Comparison of ENCODE assay signal across 28 mouse cellular contexts in the genomic region with DNA sequence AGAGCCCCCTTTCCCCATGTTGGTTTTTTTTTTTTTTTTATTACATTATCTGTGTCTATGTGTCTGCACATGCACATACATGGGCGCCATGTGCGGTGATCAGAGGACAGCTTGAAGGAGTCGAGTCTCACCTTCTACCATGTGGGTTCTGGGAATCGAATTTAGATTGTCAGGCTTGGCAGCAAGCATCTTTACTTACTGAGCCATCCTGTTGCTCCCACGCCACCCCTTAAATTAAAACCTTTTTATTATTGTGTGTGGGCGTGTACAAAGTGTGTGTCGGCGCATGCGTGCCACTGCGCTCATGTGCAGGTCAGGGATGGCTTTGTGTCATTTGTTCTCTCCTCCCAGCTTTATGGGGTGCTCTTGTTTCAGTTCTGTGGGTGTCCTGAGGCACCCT. TPM values are rescaled to one million over a fixed set of nuclear protein-coding genes. Genes with fewer than 3 reads are reported as not detected.
A peak's percentile ranks its signal among the peaks of the same experiment; 100 is the strongest.
DNase-seq lines count a peak whose midpoint lies in the region; ATAC-seq lines count a peak whose summit lies in the region.
"Had no signal": no experiment of that assay in that cellular context is flagged by ENCODE, and none has a peak within 500 bp of the region (broad histone marks: within the 10 kb centered on the region; RNA-seq: fewer than 3 reads in every experiment).

No protein-coding gene starts in this region.

- ATAC-seq in forebrain, embryonic 11.5 days (replicated peaks; ENCODE audit: low FRiP score), result no peak
- ATAC-seq in forebrain, embryonic 14.5 days, result no peak
- ATAC-seq: CD4-positive, CD25-positive, alpha-beta regulatory T cell, adult 4 months; forebrain, embryonic 16.5 days; hindbrain, embryonic 16.5 days; inflammation-experienced regulatory T-cells, adult 6 months had no signal

- WGBS in forebrain, embryonic 11.5 days, result 94% methylated on average over 10 of the region's 10 CpGs
- WGBS in forebrain, embryonic 14.5 days, result 94% methylated on average over 10 of the region's 10 CpGs
- WGBS in heart, embryonic 10.5 days, result 93% methylated on average over 10 of the region's 10 CpGs

- H3K9ac ChIP-seq in forebrain, embryonic 11.5 days (ENCODE audit: low read length), result no peak overlapping the region
- H3K9ac ChIP-seq in forebrain, embryonic 14.5 days (ENCODE audit: low read length), result no peak overlapping the region
- H3K9ac ChIP-seq: embryonic facial prominence, embryonic 15.5 days; heart, embryonic 13.5 days; hindbrain, embryonic 12.5 days had no signal

- DNase-seq in forebrain, embryonic 11.5 days (ENCODE audit: low spot score), result peak; percentile 11
- no peak for DNase-seq in forebrain, embryonic 14.5 days (ENCODE audit: low spot score)
- DNase-seq in heart, embryonic 10.5 days (ENCODE audit: low spot score), result peak; percentile 36
- DNase-seq in heart, postnatal 14 days, result no peak
- DNase-seq in layer of hippocampus, adult 9-11 months, result peak; percentile 84
- DNase-seq in layer of hippocampus, postnatal 36 days, result no peak
- peak; percentile 69 for DNase-seq in brain, adult 2 months (ENCODE audit: low read depth, low spot score)
- DNase-seq: adrenal gland, adult 8-10 months; adrenal gland, postnatal 36 days; B cell, adult 2 months; cerebellum, adult 11 months; cerebellum, adult 8-10 months; cerebellum, postnatal 14 days; embryo, embryonic 11 days; gastrocnemius, postnatal 25 days; heart, postnatal 4 days had no signal

- H3K36me3 ChIP-seq in forebrain, embryonic 11.5 days (ENCODE audit: control insufficient read depth, insufficient read depth, low read length), result peaks cover 5% of the 10 kb centered on the region; the same call in 1 of the 2 replicates
- peaks cover 70% of the 10 kb centered on the region for H3K36me3 ChIP-seq in forebrain, embryonic 14.5 days (ENCODE audit: control insufficient read depth, insufficient read depth, low read length)
- peaks cover 86% of the 10 kb centered on the region for H3K36me3 ChIP-seq in heart, embryonic 10.5 days

- H3K9me3 ChIP-seq in forebrain, embryonic 11.5 days (ENCODE audit: control insufficient read depth, low read length), result no peaks in the 10 kb centered on the region
- no peaks in the 10 kb centered on the region for H3K9me3 ChIP-seq in forebrain, embryonic 14.5 days (replicated peaks; ENCODE audit: control insufficient read depth, low read length)
- no peaks in the 10 kb centered on the region for H3K9me3 ChIP-seq in heart, embryonic 10.5 days
- H3K9me3 ChIP-seq: embryonic facial prominence, embryonic 15.5 days; forebrain, embryonic 10.5 days; G1E; heart, embryonic 13.5 days; hindbrain, embryonic 12.5 days had no signal

- H3K27me3 ChIP-seq in forebrain, embryonic 11.5 days (ENCODE audit: control insufficient read depth, insufficient read depth, low read length), result no peaks in the 10 kb centered on the region
- H3K27me3 ChIP-seq in forebrain, embryonic 14.5 days (replicated peaks; ENCODE audit: control insufficient read depth, insufficient read depth, low read length), result no peaks in the 10 kb centered on the region
- no peaks in the 10 kb centered on the region for H3K27me3 ChIP-seq in heart, embryonic 10.5 days (ENCODE audit: insufficient read depth, poor library complexity, severe bottlenecking)
- H3K27me3 ChIP-seq: embryonic facial prominence, embryonic 15.5 days; heart, embryonic 13.5 days; hindbrain, embryonic 12.5 days had no signal

- H3K4me3 ChIP-seq in forebrain, embryonic 11.5 days (ENCODE audit: low read depth, low read length), result no peak overlapping the region
- H3K4me3 ChIP-seq in forebrain, embryonic 14.5 days (ENCODE audit: low read depth, low read length), result no peak overlapping the region
- no peak overlapping the region for H3K4me3 ChIP-seq in heart, embryonic 10.5 days
- H3K4me3 ChIP-seq: embryonic facial prominence, embryonic 15.5 days; erythroblast, embryonic 14.5 days; forebrain, embryonic 10.5 days; heart, embryonic 13.5 days; hindbrain, embryonic 12.5 days had no signal

- intact Hi-C loops in heart, postnatal 14 days (cut with DNase I), result no loop called here

- H3K27ac ChIP-seq in forebrain, embryonic 11.5 days (ENCODE audit: low read depth, low read length), result no peak overlapping the region
- H3K27ac ChIP-seq in forebrain, embryonic 14.5 days (ENCODE audit: low read depth, low read length), result no peak overlapping the region
- H3K27ac ChIP-seq in heart, embryonic 10.5 days, result no peak overlapping the region
- H3K27ac ChIP-seq: embryonic facial prominence, embryonic 15.5 days; forebrain, embryonic 10.5 days; heart, embryonic 13.5 days; hindbrain, embryonic 12.5 days had no signal

- H3K4me1 ChIP-seq in forebrain, embryonic 11.5 days (replicated peaks; ENCODE audit: control insufficient read depth, insufficient read depth, low read length), result no peaks in the 10 kb centered on the region
- no peaks in the 10 kb centered on the region for H3K4me1 ChIP-seq in forebrain, embryonic 14.5 days (ENCODE audit: control insufficient read depth, insufficient read depth, low read length)
- H3K4me1 ChIP-seq in heart, embryonic 10.5 days, result no peaks in the 10 kb centered on the region
- H3K4me1 ChIP-seq: embryonic facial prominence, embryonic 15.5 days; forebrain, embryonic 10.5 days; hindbrain, embryonic 12.5 days had no signal

- H3K4me2 ChIP-seq in forebrain, embryonic 11.5 days (ENCODE audit: low read depth, low read length, severe bottlenecking), result no peak overlapping the region
- no peak overlapping the region for H3K4me2 ChIP-seq in forebrain, embryonic 14.5 days (ENCODE audit: low read length)
- H3K4me2 ChIP-seq: embryonic facial prominence, embryonic 15.5 days; heart, embryonic 13.5 days; hindbrain, embryonic 12.5 days had no signal

RNA-seq across cellular contexts. Expression of a gene that starts 10.7 kb away (rescaled TPM):
- 6.4 and 6.9 TPM in 2 replicates for polyA plus RNA-seq in forebrain, embryonic 11.5 days (2014; fragmentation: Nextera tagmentation; extraction: Ambion mirVana)
- polyA plus RNA-seq in forebrain, embryonic 14.5 days (2014; fragmentation: Nextera tagmentation; extraction: Ambion mirVana), result 4.6 and 4.7 TPM in 2 replicates
- 2.1 and 2.6 TPM in 2 replicates for polyA plus RNA-seq in heart, embryonic 10.5 days (2016; fragmentation: Nextera tagmentation; extraction: Ambion mirVana)
- 100 to 1,000 TPM; 322 to 323 TPM for total RNA-seq in heart, postnatal 14 days (2021)
- total RNA-seq in layer of hippocampus, postnatal 36 days (2021), result 10 to 100 TPM; 75.2 to 83.8 TPM

RNA-seq across cellular contexts. Expression of a gene that starts 11.1 kb away (rescaled TPM):
- polyA plus RNA-seq in forebrain, embryonic 11.5 days (2014; fragmentation: Nextera tagmentation; extraction: Ambion mirVana), result 0.65 and 1.3 TPM in 2 replicates
- polyA plus RNA-seq in forebrain, embryonic 14.5 days (2014; fragmentation: Nextera tagmentation; extraction: Ambion mirVana), result 0.75 and 1.1 TPM in 2 replicates
- polyA plus RNA-seq in heart, embryonic 10.5 days (2016; fragmentation: Nextera tagmentation; extraction: Ambion mirVana), result 1.6 and 2.4 TPM in 2 replicates
- 1 to 10 TPM; 3.0 to 4.7 TPM for total RNA-seq in heart, postnatal 14 days (2021)
- 1 to 10 TPM; 3.0 to 3.5 TPM for total RNA-seq in layer of hippocampus, postnatal 36 days (2021)
- total RNA-seq: common myeloid progenitor, adult 5-6 weeks; granulocyte monocyte progenitor cell, adult 5-6 weeks had no signal
- polyA plus RNA-seq: erythroblast, embryonic 14.5 days had no signal

RNA-seq across cellular contexts. Expression of a gene that starts 23.1 kb away (rescaled TPM):
- 10.8 and 11.4 TPM in 2 replicates for polyA plus RNA-seq in forebrain, embryonic 11.5 days (2014; fragmentation: Nextera tagmentation; extraction: Ambion mirVana)
- 8.7 and 14.9 TPM in 2 replicates for polyA plus RNA-seq in forebrain, embryonic 14.5 days (2014; fragmentation: Nextera tagmentation; extraction: Ambion mirVana)
- 12.0 and 12.5 TPM in 2 replicates for polyA plus RNA-seq in heart, embryonic 10.5 days (2016; fragmentation: Nextera tagmentation; extraction: Ambion mirVana)
- 10 to 100 TPM; 38.3 to 40.0 TPM for total RNA-seq in heart, postnatal 14 days (2021)
- total RNA-seq in layer of hippocampus, postnatal 36 days (2021), result 100 to 1,000 TPM; 362 to 388 TPM

RNA-seq across cellular contexts. Expression of a gene that starts 41.8 kb away (rescaled TPM):
- polyA plus RNA-seq in forebrain, embryonic 11.5 days (2014; fragmentation: Nextera tagmentation; extraction: Ambion mirVana), result 160 and 167 TPM in 2 replicates
- 65.4 and 83.9 TPM in 2 replicates for polyA plus RNA-seq in forebrain, embryonic 14.5 days (2014; fragmentation: Nextera tagmentation; extraction: Ambion mirVana)
- 204 and 209 TPM in 2 replicates for polyA plus RNA-seq in heart, embryonic 10.5 days (2016; fragmentation: Nextera tagmentation; extraction: Ambion mirVana)
- total RNA-seq in heart, postnatal 14 days (2021), result 10 to 100 TPM; 83.4 to 84.4 TPM
- total RNA-seq in layer of hippocampus, postnatal 36 days (2021), result 10 to 100 TPM; 48.2 to 50.8 TPM

RNA-seq across cellular contexts. Expression of a gene that starts 53.0 kb away (rescaled TPM):
- 9.2 and 10.4 TPM in 2 replicates for polyA plus RNA-seq in forebrain, embryonic 11.5 days (2014; fragmentation: Nextera tagmentation; extraction: Ambion mirVana)
- polyA plus RNA-seq in forebrain, embryonic 14.5 days (2014; fragmentation: Nextera tagmentation; extraction: Ambion mirVana), result 14.9 and 16.2 TPM in 2 replicates
- 7.6 and 8.9 TPM in 2 replicates for polyA plus RNA-seq in heart, embryonic 10.5 days (2016; fragmentation: Nextera tagmentation; extraction: Ambion mirVana)
- total RNA-seq in heart, postnatal 14 days (2021), result 1 to 10 TPM; 8.3 to 8.7 TPM
- total RNA-seq in layer of hippocampus, postnatal 36 days (2021), result 10 to 100 TPM; 21.9 to 23.2 TPM

Comparison
In these comparisons a context has a peak if more than half of its experiments do, and no peak if none do; other contexts are left out.
1. DNase-seq: peak in forebrain, embryonic 11.5 days (single experiment), heart, embryonic 10.5 days (single experiment), layer of hippocampus, adult 9-11 months (single experiment) and brain, adult 2 months (single experiment); none in forebrain, embryonic 14.5 days (single experiment), heart, postnatal 14 days (0 of 2) and layer of hippocampus, postnatal 36 days (0 of 2).